Mouse (Mus musculus) intestine, embryonic 15.5 days (tissue): ENCODE results near the gene Klhdc4. TPM values are rescaled to one million over a fixed set of nuclear protein-coding genes. Genes with fewer than 3 reads are reported as not detected.

Experiments
- ATAC-seq: fragments of 200-750 bp; cut with Nextera tagmentation; 2 replicates; pipeline ENCODE4 v1.8.0; 2017; ENCODE audit warnings: moderate TSS enrichment, moderate library complexity
- H3K27ac ChIP-seq: fragments of 300-500 bp; sonication (generic); 2 replicates; pipeline ENCODE4 v1.5.1; 2015; ENCODE audit warnings: mild to moderate bottlenecking, inconsistent platforms
- H3K27me3 ChIP-seq: fragments of 300-500 bp; sonication (generic); replicated peaks from 2 replicates; pipeline ENCODE4 v1.6.1; 2015; ENCODE audit warnings: inconsistent platforms
- H3K36me3 ChIP-seq: fragments of 300-500 bp; sonication (generic); 2 replicates; pipeline ENCODE4 v1.6.1; 2015; ENCODE audit warnings: inconsistent platforms
- H3K4me1 ChIP-seq: fragments of 300-500 bp; sonication (generic); replicated peaks from 2 replicates; pipeline ENCODE4 v1.6.1; 2015; ENCODE audit warnings: inconsistent platforms
- H3K4me2 ChIP-seq: fragments of 300-500 bp; sonication (generic); replicated peaks from 2 replicates; pipeline ENCODE4 v1.6.1; 2015; ENCODE audit warnings: mild to moderate bottlenecking, inconsistent platforms
- H3K4me3 ChIP-seq: fragments of 300-500 bp; sonication (generic); replicated peaks from 2 replicates; pipeline ENCODE4 v1.5.1; 2015; ENCODE audit warnings: inconsistent platforms
- H3K9ac ChIP-seq: fragments of 300-500 bp; sonication (generic); 2 replicates; pipeline ENCODE4 v1.6.1; 2015; ENCODE audit warnings: inconsistent platforms
- H3K9me3 ChIP-seq: fragments of 300-500 bp; sonication (generic); 2 replicates; pipeline ENCODE4 v1.6.1; 2016; ENCODE audit warnings: inconsistent platforms
- WGBS: fragments of 180-500 bp; shearing (Covaris S2); methylation state at CpG from one replicate; pipeline ENCODE4 v1.1.7; 2015; 5-methylcytosine and 5-hydroxymethylcytosine counted together
- polyA plus RNA-seq: library from polyadenylated mRNA; unstranded; fragments of >200 nt; fragmentation: Nextera tagmentation; extraction: Ambion mirVana; gene quantifications from 2 replicates; pipeline ENCODE4 v1.2.1, GENCODE M21; 2015

The Klhdc4 gene
- polyA plus RNA-seq, 1 experiment from 2014 or later: 33.6 TPM

DNA sequence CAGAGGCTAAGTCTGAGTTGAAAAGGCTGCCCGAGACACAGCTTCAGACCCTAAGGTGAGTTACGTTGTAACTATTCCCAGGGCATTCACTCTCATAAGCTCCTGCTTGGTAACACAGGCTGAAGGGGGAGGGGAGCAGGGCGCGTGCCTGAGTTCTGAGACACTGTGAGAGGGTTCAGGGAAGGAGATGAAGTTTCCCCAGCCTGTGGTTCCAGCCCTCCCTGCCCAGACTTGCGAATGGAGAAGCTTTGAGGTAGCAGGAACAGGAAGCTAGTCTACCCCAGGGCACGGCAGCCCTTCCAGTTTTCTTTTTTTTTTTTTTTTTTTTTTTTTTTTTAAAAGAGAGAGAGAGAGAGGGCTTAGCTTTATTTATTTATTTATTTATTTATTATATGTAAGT is 31.9 kb upstream of the Klhdc4 start:
- no peaks in the 10 kb centered on the region for H3K9me3 ChIP-seq
- no peak overlapping the region for H3K27ac ChIP-seq
- no peak for ATAC-seq
- no peaks in the 10 kb centered on the region for H3K27me3 ChIP-seq
- no peaks in the 10 kb centered on the region for H3K36me3 ChIP-seq
- H3K4me2 ChIP-seq: no peak overlapping the region
- WGBS: 56% methylated on average over 6 of the region's 6 CpGs
- H3K4me1 ChIP-seq: no peaks in the 10 kb centered on the region
- H3K9ac ChIP-seq: no peak overlapping the region
- no peak overlapping the region for H3K4me3 ChIP-seq

DNA sequence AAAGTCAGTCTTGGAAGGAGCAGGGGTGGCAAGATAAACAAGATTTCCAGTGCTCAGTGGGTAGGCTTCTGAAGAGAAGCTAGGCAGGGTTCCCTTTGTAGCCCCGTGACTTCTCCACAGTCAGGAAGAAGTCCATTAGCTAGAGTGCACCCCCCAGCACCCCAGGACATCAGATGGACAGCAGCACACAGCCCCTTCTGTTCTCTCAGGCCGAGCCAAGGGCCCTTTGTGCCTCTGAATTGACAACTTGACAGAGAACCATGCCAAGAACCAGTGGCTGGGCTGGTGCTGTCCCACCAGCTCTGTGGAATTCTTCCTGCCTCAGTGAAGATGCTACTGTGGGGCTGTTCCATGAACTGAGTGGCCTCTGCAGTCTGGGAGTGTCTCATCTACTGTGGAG is 28.4 kb upstream of the Klhdc4 start:
- no peak for ATAC-seq
- Histone ChIP-seq H3K9me3 (no peaks in the 10 kb centered on the region), H3K4me2 (no peak overlapping the region), H3K27ac (no peak overlapping the region), H3K27me3 (no peaks in the 10 kb centered on the region), H3K4me3 (no peak overlapping the region), H3K4me1 (no peaks in the 10 kb centered on the region), H3K9ac (no peak overlapping the region), H3K36me3 (no peaks in the 10 kb centered on the region)
- WGBS: 56% methylated on average over 2 of the region's 2 CpGs

GRCm38 (mm10) chr8:121857331-121857730 is 28.0 kb upstream of the Klhdc4 start:
- H3K4me1 ChIP-seq: no peaks in the 10 kb centered on the region
- ATAC-seq: no peak
- H3K4me2 ChIP-seq: no peak overlapping the region
- no peaks in the 10 kb centered on the region for H3K36me3 ChIP-seq
- no peak overlapping the region for H3K4me3 ChIP-seq
- WGBS: 77% methylated on average over 9 of the region's 9 CpGs
- no peak overlapping the region for H3K27ac ChIP-seq
- H3K9me3 ChIP-seq: no peaks in the 10 kb centered on the region
- H3K9ac ChIP-seq: no peak overlapping the region
- H3K27me3 ChIP-seq: no peaks in the 10 kb centered on the region

DNA sequence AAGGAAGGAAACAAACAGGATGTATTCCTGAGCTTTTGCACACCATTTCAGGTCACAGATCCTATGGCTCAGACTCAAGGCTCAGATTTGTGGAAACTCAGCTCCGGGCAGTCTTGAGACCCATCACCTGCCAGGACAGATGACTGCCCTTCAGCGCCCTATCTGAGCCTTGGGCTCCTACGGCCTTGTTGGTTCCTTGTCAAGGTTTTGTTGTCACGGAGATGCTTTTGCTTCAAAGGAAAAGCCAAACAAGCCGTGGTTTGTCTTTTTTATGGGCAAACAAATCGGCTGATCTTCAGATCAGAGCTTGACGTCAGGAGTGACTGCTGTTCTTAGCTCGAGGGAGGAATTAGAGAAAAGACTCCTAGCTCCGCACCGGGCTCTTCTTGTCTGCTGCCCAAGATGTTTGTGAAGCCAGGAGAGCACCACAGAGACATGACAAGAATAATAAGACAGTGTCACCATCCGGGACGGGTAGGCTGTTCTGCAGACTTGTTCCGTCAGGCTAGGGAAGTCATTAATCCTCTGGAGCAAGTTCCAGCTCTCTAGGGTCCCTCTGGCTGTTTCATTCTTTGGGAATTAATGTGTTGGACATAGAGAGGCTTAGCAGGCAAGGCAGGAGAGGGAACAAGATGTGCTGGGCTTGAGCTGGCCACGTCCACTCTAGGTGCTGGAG is 26.8 kb upstream of the Klhdc4 start:
- Histone ChIP-seq H3K36me3 (no peaks in the 10 kb centered on the region), H3K27me3 (no peaks in the 10 kb centered on the region), H3K4me2 (no peak overlapping the region), H3K4me1 (peaks cover 10% of the 10 kb centered on the region), H3K27ac (no peak overlapping the region), H3K9me3 (no peaks in the 10 kb centered on the region), H3K4me3 (no peak overlapping the region), H3K9ac (no peak overlapping the region)
- ATAC-seq: no peak
- WGBS: 67% methylated on average over 14 of the region's 14 CpGs

- Histone ChIP-seq H3K9ac (no peak overlapping the region), H3K4me3 (no peak overlapping the region), H3K27me3 (no peaks in the 10 kb centered on the region), H3K9me3 (no peaks in the 10 kb centered on the region), H3K36me3 (no peaks in the 10 kb centered on the region), H3K27ac (no peak overlapping the region), H3K4me2 (no peak overlapping the region), H3K4me1 (peaks cover 18% of the 10 kb centered on the region)
- ATAC-seq: no peak
- WGBS: 71% methylated on average over 2 of the region's 2 CpGs
Measured at GRCm38 (mm10) chr8:121853586-121853985, 24.2 kb upstream of the Klhdc4 start.

DNA sequence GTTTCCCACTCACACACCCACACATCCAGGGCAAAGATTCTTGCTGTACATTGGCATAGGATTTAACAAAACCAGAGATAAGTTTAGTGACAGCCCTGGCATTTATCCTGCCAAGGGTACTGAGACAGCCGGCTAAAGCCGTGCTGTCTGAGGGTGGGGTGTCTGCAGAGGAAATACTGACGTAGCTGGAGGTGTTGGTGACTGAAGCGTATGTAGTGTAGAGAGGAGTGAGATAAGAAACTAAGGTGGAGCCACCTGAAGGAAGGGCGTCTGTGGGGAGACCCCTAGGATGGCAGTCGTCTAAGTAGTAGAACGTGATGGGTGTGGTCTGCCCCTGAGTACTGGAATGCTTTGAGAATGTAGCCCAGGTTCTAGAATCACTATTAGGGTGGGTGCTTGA is 23.1 kb upstream of the Klhdc4 start:
- H3K9ac ChIP-seq: no peak overlapping the region

DNA sequence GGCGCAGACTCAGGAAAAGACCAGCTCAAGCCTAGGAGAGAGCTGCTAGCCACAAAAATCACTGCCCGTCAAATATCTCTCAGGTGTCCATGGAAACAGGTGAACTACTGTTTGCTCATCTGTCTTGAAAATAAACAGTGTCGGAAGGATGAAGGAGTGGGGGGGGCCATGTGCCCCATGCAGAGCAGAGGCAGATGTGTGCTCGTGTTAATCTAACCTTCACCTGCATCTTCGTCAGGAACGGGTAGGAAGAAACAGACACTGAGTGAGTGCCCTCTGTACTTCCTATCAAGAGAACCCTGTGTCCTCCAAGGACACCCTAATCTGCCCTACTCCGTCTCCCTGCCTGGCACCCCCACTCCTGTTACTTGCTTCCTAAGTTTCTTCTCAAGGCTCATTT is 22.3 kb upstream of the Klhdc4 start:
- ATAC-seq: peak; percentile 5; the same call in 1 of the 2 replicates
- peaks cover 18% of the 10 kb centered on the region for H3K4me1 ChIP-seq
- no peaks in the 10 kb centered on the region for H3K9me3 ChIP-seq
- H3K27me3 ChIP-seq: no peaks in the 10 kb centered on the region
- H3K36me3 ChIP-seq: no peaks in the 10 kb centered on the region
- no peak overlapping the region for H3K9ac ChIP-seq
- H3K4me2 ChIP-seq: no peak overlapping the region
- no peak overlapping the region for H3K27ac ChIP-seq
- 41% methylated on average over 7 of the region's 7 CpGs for WGBS
- H3K4me3 ChIP-seq: no peak overlapping the region

More for the DNA sequence above, 23.1 kb upstream of the Klhdc4 start:
- Histone ChIP-seq H3K27ac (no peak overlapping the region), H3K4me1 (peaks cover 18% of the 10 kb centered on the region), H3K4me2 (no peak overlapping the region), H3K27me3 (no peaks in the 10 kb centered on the region), H3K36me3 (no peaks in the 10 kb centered on the region), H3K9me3 (no peaks in the 10 kb centered on the region), H3K4me3 (no peak overlapping the region)
- 0 out of 2 replicates have a peak, but pooled peaks have one; percentile 24 for ATAC-seq
- 38% methylated on average over 7 of the region's 7 CpGs for WGBS

DNA sequence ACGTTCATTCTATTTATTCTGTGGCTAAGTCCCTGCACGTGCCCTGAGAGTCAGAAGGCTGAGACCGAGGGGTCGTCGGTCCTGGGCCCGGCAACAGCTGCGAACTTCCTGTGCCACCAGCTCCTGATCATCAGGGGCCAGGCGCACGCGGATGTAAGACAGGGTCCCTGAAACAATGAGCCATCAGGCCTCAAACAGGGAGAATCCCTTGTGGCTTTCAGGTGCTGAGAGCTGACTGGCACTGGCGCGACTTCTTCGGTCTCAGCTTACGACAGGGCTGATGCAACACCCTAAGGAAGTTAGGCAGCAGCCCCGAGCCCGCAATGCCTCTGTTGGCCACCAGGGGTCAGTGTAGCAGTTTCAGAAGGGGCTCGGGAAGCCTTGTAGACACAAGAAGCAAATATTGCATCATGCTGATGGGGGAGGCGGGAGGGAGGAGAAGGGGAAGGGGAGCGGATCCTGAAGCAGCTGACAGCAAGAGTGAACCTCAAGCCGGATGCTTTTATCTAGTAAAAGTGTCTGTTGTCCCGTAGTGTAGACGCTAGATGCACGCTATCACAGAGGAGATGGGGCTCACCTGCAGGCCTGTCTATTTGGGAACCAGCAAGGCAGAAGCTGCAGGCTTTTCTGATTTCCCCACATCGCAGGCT is 21.6 kb upstream of the Klhdc4 start:
- Histone ChIP-seq H3K27ac (no peak overlapping the region), H3K4me3 (0 out of 2 replicates have a peak overlapping the region, but pooled peaks have one; percentile 15), H3K4me1 (peaks cover 18% of the 10 kb centered on the region), H3K4me2 (peak overlapping the region; percentile 66), H3K9ac (peak overlapping the region; percentile 43; the same call in 1 of the 2 replicates), H3K9me3 (no peaks in the 10 kb centered on the region), H3K27me3 (no peaks in the 10 kb centered on the region), H3K36me3 (no peaks in the 10 kb centered on the region)
- WGBS: 3% methylated on average over 24 of the region's 24 CpGs
- peak; percentile 90 for ATAC-seq

DNA sequence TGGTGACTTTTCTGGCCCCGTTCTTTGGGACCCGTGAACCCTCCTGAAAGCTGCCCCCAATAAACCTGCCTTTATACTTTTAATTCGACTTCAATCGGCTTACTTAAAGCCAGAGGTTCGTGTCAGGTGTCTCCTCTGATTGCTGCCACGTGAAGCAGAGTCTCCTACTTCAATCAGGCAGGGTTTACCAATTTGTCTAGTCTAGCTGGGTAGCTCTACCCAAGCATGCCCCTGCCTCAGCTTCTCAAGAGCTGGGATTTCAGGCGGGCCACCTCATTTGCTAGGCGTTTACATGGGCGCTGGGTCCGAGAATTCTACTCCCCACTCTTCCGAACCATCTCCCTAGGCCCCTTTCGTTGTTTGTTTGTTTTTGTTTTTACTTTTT is 21.1 kb upstream of the Klhdc4 start:
- no peaks in the 10 kb centered on the region for H3K36me3 ChIP-seq
- H3K9ac ChIP-seq: no peak overlapping the region; the same call in 1 of the 2 replicates
- H3K27me3 ChIP-seq: no peaks in the 10 kb centered on the region
- H3K9me3 ChIP-seq: no peaks in the 10 kb centered on the region
- H3K4me2 ChIP-seq: peak overlapping the region; percentile 66
- no peak overlapping the region for H3K4me3 ChIP-seq
- no peak overlapping the region for H3K27ac ChIP-seq
- WGBS: 45% methylated on average over 12 of the region's 12 CpGs
- peaks cover 18% of the 10 kb centered on the region for H3K4me1 ChIP-seq
- ATAC-seq: no peak; the same call in 1 of the 2 replicates

DNA sequence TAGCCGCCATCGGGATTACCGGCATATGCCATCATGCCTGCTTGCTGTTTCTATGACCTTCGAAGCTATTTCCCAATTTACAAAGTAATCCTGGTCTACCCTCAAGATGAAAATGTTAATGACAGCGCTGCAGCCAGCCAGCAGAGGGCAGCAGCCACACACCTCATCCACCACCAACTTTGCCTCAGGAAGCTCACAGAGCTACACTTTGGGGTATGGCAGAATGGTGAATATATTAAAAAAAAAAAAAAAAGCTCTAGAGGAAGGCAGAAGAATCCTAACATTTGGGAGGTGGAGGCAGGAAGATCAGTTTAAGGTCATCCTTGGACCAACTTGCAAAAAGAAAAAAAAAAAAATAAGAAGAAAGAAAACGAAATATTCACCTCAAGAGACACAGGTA is 20.6 kb upstream of the Klhdc4 start:
- WGBS: 17% methylated on average over 6 of the region's 6 CpGs
- Histone ChIP-seq H3K4me3 (no peak overlapping the region), H3K4me2 (no peak overlapping the region), H3K27ac (no peak overlapping the region), H3K36me3 (no peaks in the 10 kb centered on the region), H3K9me3 (no peaks in the 10 kb centered on the region), H3K9ac (no peak overlapping the region), H3K27me3 (no peaks in the 10 kb centered on the region), H3K4me1 (peaks cover 18% of the 10 kb centered on the region)
- no peak for ATAC-seq

DNA sequence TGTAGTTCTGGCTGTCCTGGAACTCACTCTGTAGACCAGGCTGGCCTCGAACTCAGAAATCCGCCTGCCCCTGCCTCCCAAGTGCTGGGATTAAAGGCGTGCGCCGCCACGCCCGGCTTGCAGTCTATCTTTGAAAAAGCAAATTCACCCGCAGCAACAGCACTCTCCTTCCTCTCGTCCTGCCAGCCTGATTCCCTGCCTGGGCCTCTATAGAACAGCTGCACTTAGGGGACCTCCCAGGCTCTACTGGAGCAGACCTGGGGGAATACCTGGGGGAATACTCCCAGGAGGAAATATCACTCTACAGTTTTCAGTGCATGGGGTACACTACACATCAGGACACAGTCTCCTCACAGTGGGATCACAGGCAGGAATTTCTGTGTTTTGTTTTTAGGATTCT is 19.9 kb upstream of the Klhdc4 start:
- Histone ChIP-seq H3K27me3 (no peaks in the 10 kb centered on the region), H3K9me3 (no peaks in the 10 kb centered on the region)
- 70% methylated on average over 9 of the region's 9 CpGs for WGBS

GRCm38 (mm10) chr8:121848495-121848894 is 19.1 kb upstream of the Klhdc4 start:
- Histone ChIP-seq H3K4me3 (no peak overlapping the region), H3K27ac (no peak overlapping the region), H3K9me3 (no peaks in the 10 kb centered on the region), H3K27me3 (no peaks in the 10 kb centered on the region), H3K4me1 (peaks cover 18% of the 10 kb centered on the region), H3K36me3 (no peaks in the 10 kb centered on the region), H3K9ac (no peak overlapping the region), H3K4me2 (no peak overlapping the region)
- 63% methylated on average over 10 of the region's 10 CpGs for WGBS
- ATAC-seq: no peak

More for the DNA sequence above, 19.9 kb upstream of the Klhdc4 start:
- Histone ChIP-seq H3K36me3 (no peaks in the 10 kb centered on the region), H3K4me1 (peaks cover 18% of the 10 kb centered on the region), H3K27ac (no peak overlapping the region), H3K4me2 (no peak overlapping the region), H3K4me3 (no peak overlapping the region), H3K9ac (no peak overlapping the region)
- ATAC-seq: no peak

DNA sequence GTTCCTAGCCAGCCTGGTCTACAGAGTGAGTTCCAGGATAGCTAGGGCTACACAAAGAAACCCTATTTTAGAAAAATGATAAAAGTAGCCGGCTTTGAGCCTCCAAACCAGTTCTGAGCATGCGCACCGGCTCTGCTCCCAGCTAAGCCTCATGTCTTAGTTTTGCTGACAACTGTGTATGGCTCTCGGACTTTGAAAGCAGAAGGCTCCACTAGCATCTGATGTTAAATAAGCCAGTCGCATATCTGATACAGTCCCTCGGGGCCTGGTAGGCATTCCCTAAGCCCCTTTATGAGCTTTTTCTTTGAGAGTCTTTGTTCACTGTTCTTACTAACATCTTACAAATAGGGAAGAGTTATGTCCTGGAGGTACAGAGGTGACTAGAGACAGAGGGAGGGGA is 18.6 kb upstream of the Klhdc4 start:
- Histone ChIP-seq H3K4me2 (no peak overlapping the region), H3K27ac (no peak overlapping the region), H3K9me3 (no peaks in the 10 kb centered on the region), H3K36me3 (no peaks in the 10 kb centered on the region), H3K27me3 (no peaks in the 10 kb centered on the region), H3K4me1 (peaks cover 18% of the 10 kb centered on the region), H3K9ac (no peak overlapping the region), H3K4me3 (no peak overlapping the region)
- ATAC-seq: no peak
- 68% methylated on average over 6 of the region's 6 CpGs for WGBS
